Mouse (Mus musculus): Measurements from ENCODE around the gene Mblac2.

GRCm38 (mm10) chr13:81776217-81776616 is 65.1 kb downstream of the Mblac2 start:
- no peak for TF ChIP-seq POLR2A (IDR thresholded peaks at IDR 0.05; ENCODE audit: insufficient read length, low read depth)
- TF ChIP-seq USF1 (IDR thresholded peaks at IDR 0.05; ENCODE audit: low read depth) = no peak
- TF ChIP-seq MAX (IDR thresholded peaks at IDR 0.05; ENCODE audit: low read depth) = no peak
- no peak for TF ChIP-seq POLR2AphosphoS2 (IDR thresholded peaks at IDR 0.05; ENCODE audit: insufficient read length, low read depth)
- TF ChIP-seq MYOD1 (IDR thresholded peaks at IDR 0.05; ENCODE audit: control insufficient read depth in 1 of 3, insufficient read length in 2 of 3, low read depth in 2 of 3) = no peak
- TF ChIP-seq E2F4 (IDR thresholded peaks at IDR 0.05; ENCODE audit: insufficient read depth) = no peak
- no peak for TF ChIP-seq REST (IDR thresholded peaks at IDR 0.05; ENCODE audit: insufficient read depth, insufficient read length)
- no peak for TF ChIP-seq CEBPB (IDR thresholded peaks at IDR 0.05; ENCODE audit: insufficient read depth, poor library complexity, severe bottlenecking)
